In the genomic region with DNA sequence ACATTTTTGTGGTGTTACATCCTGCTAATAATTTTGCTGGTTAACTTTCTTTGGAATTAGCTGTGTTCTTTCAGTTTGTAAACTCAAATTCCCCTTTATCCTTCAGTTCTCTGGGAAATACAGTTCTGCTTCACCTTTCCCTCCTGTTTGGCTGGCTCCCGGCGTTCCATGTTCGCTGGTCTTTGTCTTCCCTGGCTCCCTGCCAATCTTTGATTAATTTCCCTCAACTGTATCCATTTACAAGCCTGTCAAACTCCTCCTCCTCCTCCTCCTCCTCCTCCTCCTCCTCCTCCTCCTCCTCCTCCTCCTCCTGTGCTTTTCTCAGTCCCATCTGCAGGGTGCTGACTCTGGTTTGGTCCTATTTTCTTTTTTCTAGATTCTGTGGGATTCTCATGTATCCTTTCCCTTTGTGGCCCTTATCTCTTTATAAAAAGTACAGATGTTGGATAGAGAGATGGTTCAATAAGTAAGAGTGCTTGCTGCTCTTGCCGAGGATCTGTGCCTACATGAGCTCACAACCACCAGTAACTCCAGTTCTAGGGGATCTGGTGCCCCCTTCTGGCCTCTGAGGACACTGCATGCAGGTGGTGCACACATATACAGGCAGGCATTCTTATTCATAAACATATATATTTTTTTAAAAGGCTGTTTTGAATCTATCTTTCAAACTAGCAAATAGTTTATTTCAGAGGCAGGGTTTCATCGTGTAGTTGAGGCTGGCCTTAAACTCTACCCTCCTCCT, we compare ENCODE assay signal across 8 mouse cellular contexts. TPM values are rescaled to one million over a fixed set of nuclear protein-coding genes. Genes with fewer than 3 reads are reported as not detected.
A peak's percentile ranks its signal among the peaks of the same experiment; 100 is the strongest.
DNase-seq lines count a peak whose midpoint lies in the region; ATAC-seq and TF ChIP-seq lines count a peak whose summit lies in the region.

No protein-coding gene starts in this region.

- DNase-seq in heart, adult 18-20 months = peak; percentile 14 to 55
- no peak for DNase-seq in heart, postnatal 25 days (ENCODE audit: low spot score)
- peak; percentile 66 to 70 for DNase-seq in right cerebral cortex, postnatal 10 days (ENCODE audit: low spot score in 2 of 2)
- no peak for DNase-seq in right cerebral cortex, adult 18-20 months
- peak; percentile 72 for DNase-seq in brain, embryonic 14.5 days (ENCODE audit: low read depth)
- peak; percentile 76 for DNase-seq in lung, postnatal 36 days
- DNase-seq in thymus, postnatal 0 days (ENCODE audit: low spot score) = peak; percentile 68

- peak; percentile 63; the same call in 1 of the 2 replicates for TF ChIP-seq CTCF in brain, embryonic 14.5 days (IDR thresholded peaks at IDR 0.05; ENCODE audit: borderline replicate concordance, extremely low read depth, insufficient read depth, insufficient read length)

- intact Hi-C loops in heart, postnatal 25 days (cut with DNase I) = loop anchor here (2.0 kb wide), 1 partner anchor 54 kb away; no protein-coding TSS in a partner anchor

- no peak for TF ChIP-seq POLR2A in brain, embryonic 14.5 days (IDR thresholded peaks at IDR 0.05; ENCODE audit: borderline replicate concordance, extremely low read depth, insufficient read depth, insufficient read length, poor library complexity, severe bottlenecking)

- ATAC-seq in inflammation-experienced regulatory T-cells, adult 6 months = peak; percentile 59

RNA-seq across cellular contexts. Expression of a gene that starts 13.6 kb away (rescaled TPM):
- total RNA-seq in heart, adult 18-20 months (2021) = 1 to 10 TPM; 3.8 to 6.7 TPM
- 1 to 10 TPM; 2.1 to 4.6 TPM for total RNA-seq in heart, postnatal 25 days (2021)
- polyA plus RNA-seq in brain, embryonic 14.5 days (2012; rRNA removed) = 19.8 and 25.2 TPM in 2 replicates
- polyA plus RNA-seq in inflammation-experienced regulatory T-cells, adult 6 months (2017; shearing (Covaris generic)) = 10 to 100 TPM; 32.9 to 50.5 (median 38.3) TPM
- polyA plus RNA-seq in thymus, postnatal 0 days (2015; fragmentation: Nextera tagmentation; extraction: Ambion mirVana) = 36.4 and 46.3 TPM in 2 replicates

Comparison
In these comparisons a context has a peak if more than half of its experiments do, and no peak if none do; other contexts are left out.
1. DNase-seq: peak in heart, adult 18-20 months (2 of 2), right cerebral cortex, postnatal 10 days (2 of 2), brain, embryonic 14.5 days (single experiment), lung, postnatal 36 days (single experiment) and thymus, postnatal 0 days (single experiment); none in heart, postnatal 25 days (single experiment) and right cerebral cortex, adult 18-20 months (single experiment).